Mouse (Mus musculus): Measurements from ENCODE around the gene Fgfr2. TPM values are rescaled to one million over a fixed set of nuclear protein-coding genes. Genes with fewer than 3 reads are reported as not detected.

Fgfr2 gene
- polyA plus RNA-seq, 1 experiment from 2014 or later, result 121 TPM

- Histone ChIP-seq H3K27ac (no peak overlapping the region), H3K4me3 (no peak overlapping the region), H3K4me2 (replicated peaks) (no peak overlapping the region), H3K4me1 (peaks cover 10% of the 10 kb centered on the region), H3K27me3 (peaks cover 3% of the 10 kb centered on the region; the same call in 1 of the 2 replicates), H3K36me3 (no peaks in the 10 kb centered on the region), H3K9ac (no peak overlapping the region), H3K9me3 (no peaks in the 10 kb centered on the region)
- 100% methylated on average over 2 of the region's 2 CpGs for WGBS
- no peak for ATAC-seq (ENCODE audit: insufficient number of reproducible peaks, insufficient read depth, low FRiP score, low TSS enrichment)
Measured at GRCm38 (mm10) chr7:132193606-132194005, 929.5 kb downstream of the Fgfr2 start.

DNA sequence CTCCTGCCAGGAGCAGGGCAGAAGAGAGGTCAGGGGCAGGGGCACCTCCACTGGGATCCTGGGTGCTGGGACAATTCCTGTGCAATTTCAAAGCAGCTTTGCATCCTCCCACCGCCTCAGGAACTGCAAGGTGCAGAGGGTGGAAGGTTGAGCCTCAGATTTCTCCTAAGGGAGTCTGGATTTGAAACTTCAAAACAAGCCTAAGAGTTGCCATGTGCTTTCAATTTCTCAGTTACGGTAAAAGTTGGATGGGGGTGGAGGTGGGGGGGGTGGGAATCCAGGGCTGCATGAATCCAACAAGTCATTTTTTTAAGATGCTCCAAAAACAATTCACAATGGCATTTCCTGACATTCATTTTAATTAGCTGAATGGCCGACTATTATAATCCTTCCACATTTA, 935.7 kb downstream of the Fgfr2 start:
- ATAC-seq (ENCODE audit: insufficient number of reproducible peaks, insufficient read depth, low FRiP score, low TSS enrichment), result no peak
- 14% methylated on average over 3 of the region's 3 CpGs for WGBS
- Histone ChIP-seq H3K27ac (0 out of 2 replicates have a peak overlapping the region, but pooled peaks have one; percentile 7), H3K27me3 (0 out of 2 replicates have a peak, but pooled peaks cover 3% of the 10 kb centered on the region), H3K4me3 (no peak overlapping the region), H3K4me1 (peaks cover 15% of the 10 kb centered on the region), H3K9ac (no peak overlapping the region), H3K4me2 (replicated peaks) (no peak overlapping the region), H3K36me3 (no peaks in the 10 kb centered on the region), H3K9me3 (no peaks in the 10 kb centered on the region)

- Histone ChIP-seq H3K4me2 (replicated peaks) (no peak overlapping the region), H3K9me3 (no peaks in the 10 kb centered on the region), H3K4me3 (no peak overlapping the region), H3K27ac (no peak overlapping the region), H3K27me3 (no peaks in the 10 kb centered on the region), H3K36me3 (no peaks in the 10 kb centered on the region), H3K9ac (no peak overlapping the region), H3K4me1 (peaks cover 15% of the 10 kb centered on the region)
- ATAC-seq (ENCODE audit: insufficient number of reproducible peaks, insufficient read depth, low FRiP score, low TSS enrichment), result no peak
- WGBS, result 57% methylated on average over 5 of the region's 5 CpGs
Measured at GRCm38 (mm10) chr7:132183892-132184404, 939.2 kb downstream of the Fgfr2 start.

GRCm38 (mm10) chr7:132181586-132182198, 941.5 kb downstream of the Fgfr2 start:
- Histone ChIP-seq H3K9me3 (no peaks in the 10 kb centered on the region), H3K27ac (no peak overlapping the region), H3K27me3 (no peaks in the 10 kb centered on the region), H3K36me3 (no peaks in the 10 kb centered on the region), H3K4me3 (no peak overlapping the region), H3K4me1 (peaks cover 3% of the 10 kb centered on the region; the same call in 1 of the 2 replicates), H3K9ac (no peak overlapping the region), H3K4me2 (replicated peaks) (no peak overlapping the region)
- ATAC-seq (ENCODE audit: insufficient number of reproducible peaks, insufficient read depth, low FRiP score, low TSS enrichment), result no peak
- 91% methylated on average over 4 of the region's 4 CpGs for WGBS

DNA sequence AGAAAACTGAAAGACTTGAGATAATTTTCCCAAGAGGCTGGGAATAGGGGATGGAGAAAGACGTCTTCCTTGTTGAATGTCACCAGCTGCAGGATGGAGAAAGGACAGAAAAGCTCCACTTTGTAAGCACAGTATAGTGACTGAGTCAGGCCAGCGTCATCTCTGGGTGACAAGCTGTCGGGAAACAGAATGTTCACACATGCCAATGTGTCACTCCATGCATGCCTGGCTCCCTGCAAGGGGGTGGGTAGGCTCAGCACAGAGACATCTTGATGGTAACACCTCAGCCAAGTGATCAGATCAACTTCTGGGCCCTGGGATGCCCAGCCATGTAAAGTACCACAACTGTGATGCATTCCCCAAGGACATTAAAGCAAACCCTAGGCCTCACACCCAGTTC, 942.1 kb downstream of the Fgfr2 start:
- no peaks in the 10 kb centered on the region for H3K27me3 ChIP-seq
- no peak overlapping the region for H3K9ac ChIP-seq
- H3K36me3 ChIP-seq, result no peaks in the 10 kb centered on the region
- 88% methylated on average over 3 of the region's 3 CpGs for WGBS
- ATAC-seq (ENCODE audit: insufficient number of reproducible peaks, insufficient read depth, low FRiP score, low TSS enrichment), result no peak
- no peaks in the 10 kb centered on the region for H3K4me1 ChIP-seq
- no peaks in the 10 kb centered on the region for H3K9me3 ChIP-seq
- H3K4me2 ChIP-seq (replicated peaks), result no peak overlapping the region
- no peak overlapping the region for H3K27ac ChIP-seq
- no peak overlapping the region for H3K4me3 ChIP-seq

- no peak for ATAC-seq (ENCODE audit: insufficient number of reproducible peaks, insufficient read depth, low FRiP score, low TSS enrichment)
- H3K36me3 ChIP-seq, result no peaks in the 10 kb centered on the region
- H3K9ac ChIP-seq, result no peak overlapping the region
- H3K9me3 ChIP-seq, result no peaks in the 10 kb centered on the region
- no peaks in the 10 kb centered on the region for H3K27me3 ChIP-seq
- no peak overlapping the region for H3K4me3 ChIP-seq
- no peaks in the 10 kb centered on the region for H3K4me1 ChIP-seq
- H3K4me2 ChIP-seq (replicated peaks), result no peak overlapping the region
- H3K27ac ChIP-seq, result no peak overlapping the region
- WGBS, result 67% methylated on average over 1 of the region's 1 CpGs
Measured at GRCm38 (mm10) chr7:132179049-132179448, 944.1 kb downstream of the Fgfr2 start.

DNA sequence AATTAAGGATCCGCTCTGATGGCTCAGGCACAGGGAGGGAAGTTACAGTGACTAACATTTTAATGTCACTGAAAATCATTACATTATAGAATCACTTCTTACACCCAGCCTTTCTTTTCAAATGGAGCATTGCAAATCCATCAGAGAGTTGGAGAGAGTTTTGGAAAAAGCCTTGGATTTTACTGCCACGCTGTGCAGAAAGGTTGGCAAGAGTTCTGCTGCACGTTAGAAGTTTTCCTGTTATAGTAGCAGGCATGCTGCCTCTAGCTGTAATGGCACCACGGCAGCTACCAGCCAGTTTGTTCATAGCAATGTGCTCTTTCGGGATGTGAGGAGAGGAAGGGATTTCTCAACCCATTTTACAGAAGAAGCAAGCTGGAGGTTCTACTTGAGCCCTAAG, 948.4 kb downstream of the Fgfr2 start:
- Histone ChIP-seq H3K4me3 (no peak overlapping the region), H3K9ac (no peak overlapping the region), H3K9me3 (0 out of 2 replicates have a peak, but pooled peaks cover 4% of the 10 kb centered on the region), H3K36me3 (no peaks in the 10 kb centered on the region), H3K4me1 (peaks cover 2% of the 10 kb centered on the region; the same call in 1 of the 2 replicates), H3K27ac (no peak overlapping the region), H3K27me3 (no peaks in the 10 kb centered on the region), H3K4me2 (replicated peaks) (no peak overlapping the region)
- WGBS, result 83% methylated on average over 5 of the region's 5 CpGs
- no peak for ATAC-seq (ENCODE audit: insufficient number of reproducible peaks, insufficient read depth, low FRiP score, low TSS enrichment)

- ATAC-seq (ENCODE audit: insufficient number of reproducible peaks, insufficient read depth, low FRiP score, low TSS enrichment), result no peak
- Histone ChIP-seq H3K4me1 (peaks cover 7% of the 10 kb centered on the region; the same call in 1 of the 2 replicates), H3K9ac (no peak overlapping the region), H3K27me3 (no peaks in the 10 kb centered on the region), H3K27ac (no peak overlapping the region), H3K4me2 (replicated peaks) (no peak overlapping the region), H3K9me3 (0 out of 2 replicates have a peak, but pooled peaks cover 4% of the 10 kb centered on the region), H3K4me3 (no peak overlapping the region), H3K36me3 (no peaks in the 10 kb centered on the region)
- WGBS, result 83% methylated on average over 2 of the region's 2 CpGs
Measured at GRCm38 (mm10) chr7:132174296-132174695, 948.9 kb downstream of the Fgfr2 start.

GRCm38 (mm10) chr7:132172220-132172619, 950.9 kb downstream of the Fgfr2 start:
- H3K27ac ChIP-seq, result no peak overlapping the region
- H3K36me3 ChIP-seq, result no peaks in the 10 kb centered on the region
- H3K4me2 ChIP-seq (replicated peaks), result no peak overlapping the region
- no peak overlapping the region for H3K4me3 ChIP-seq
- no peak overlapping the region for H3K9ac ChIP-seq
- 80% methylated on average over 5 of the region's 5 CpGs for WGBS
- 0 out of 2 replicates have a peak, but pooled peaks cover 4% of the 10 kb centered on the region for H3K9me3 ChIP-seq
- no peaks in the 10 kb centered on the region for H3K27me3 ChIP-seq
- peaks cover 8% of the 10 kb centered on the region; the same call in 1 of the 2 replicates for H3K4me1 ChIP-seq
- no peak for ATAC-seq (ENCODE audit: insufficient number of reproducible peaks, insufficient read depth, low FRiP score, low TSS enrichment)

DNA sequence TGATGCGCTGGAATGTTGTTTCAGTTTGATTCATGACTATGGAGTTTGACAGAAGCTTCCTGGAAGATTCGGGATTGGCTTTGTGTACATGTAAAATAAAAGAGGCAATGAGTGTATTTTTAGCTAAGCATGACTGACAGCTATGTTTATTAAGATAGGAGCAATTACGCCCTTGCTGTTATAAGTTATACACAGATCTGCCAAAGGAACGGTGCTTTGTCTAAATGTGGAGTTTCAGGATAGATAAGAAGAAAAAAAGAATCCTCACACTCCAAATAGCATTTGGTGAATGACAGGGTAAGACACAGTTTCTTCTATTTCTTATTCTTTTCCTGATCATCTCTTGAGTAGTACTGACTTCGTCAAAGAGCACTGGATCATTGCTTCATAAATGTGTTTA, 951.4 kb downstream of the Fgfr2 start:
- no peak overlapping the region for H3K9ac ChIP-seq
- no peaks in the 10 kb centered on the region for H3K36me3 ChIP-seq
- H3K4me3 ChIP-seq, result no peak overlapping the region
- H3K4me1 ChIP-seq, result peaks cover 8% of the 10 kb centered on the region; the same call in 1 of the 2 replicates
- 0 out of 2 replicates have a peak, but pooled peaks cover 4% of the 10 kb centered on the region for H3K9me3 ChIP-seq
- WGBS, result 81% methylated on average over 5 of the region's 5 CpGs
- no peak for ATAC-seq (ENCODE audit: insufficient number of reproducible peaks, insufficient read depth, low FRiP score, low TSS enrichment)
- no peak overlapping the region for H3K4me2 ChIP-seq (replicated peaks)
- H3K27ac ChIP-seq, result no peak overlapping the region
- H3K27me3 ChIP-seq, result no peaks in the 10 kb centered on the region

GRCm38 (mm10) chr7:132169419-132170169, 953.6 kb downstream of the Fgfr2 start:
- H3K4me1 ChIP-seq, result peaks cover 8% of the 10 kb centered on the region; the same call in 1 of the 2 replicates
- H3K36me3 ChIP-seq, result no peaks in the 10 kb centered on the region
- no peak overlapping the region for H3K9ac ChIP-seq
- H3K27me3 ChIP-seq, result no peaks in the 10 kb centered on the region
- H3K4me2 ChIP-seq (replicated peaks), result no peak overlapping the region
- 0 out of 2 replicates have a peak, but pooled peaks cover 4% of the 10 kb centered on the region for H3K9me3 ChIP-seq
- no peak overlapping the region for H3K27ac ChIP-seq
- no peak for ATAC-seq (ENCODE audit: insufficient number of reproducible peaks, insufficient read depth, low FRiP score, low TSS enrichment)
- H3K4me3 ChIP-seq, result no peak overlapping the region
- 45% methylated on average over 7 of the region's 7 CpGs for WGBS

GRCm38 (mm10) chr7:132167239-132167638, 955.9 kb downstream of the Fgfr2 start:
- 0 out of 2 replicates have a peak, but pooled peaks cover 4% of the 10 kb centered on the region for H3K9me3 ChIP-seq
- peaks cover 8% of the 10 kb centered on the region; the same call in 1 of the 2 replicates for H3K4me1 ChIP-seq
- no peak overlapping the region for H3K4me3 ChIP-seq
- H3K27me3 ChIP-seq, result no peaks in the 10 kb centered on the region
- WGBS, result 68% methylated on average over 4 of the region's 4 CpGs
- H3K36me3 ChIP-seq, result no peaks in the 10 kb centered on the region
- H3K9ac ChIP-seq, result no peak overlapping the region
- no peak for ATAC-seq (ENCODE audit: insufficient number of reproducible peaks, insufficient read depth, low FRiP score, low TSS enrichment)
- no peak overlapping the region for H3K27ac ChIP-seq
- no peak overlapping the region for H3K4me2 ChIP-seq (replicated peaks)

All from embryonic facial prominence, embryonic 12.5 days (tissue).